Mouse (Mus musculus): ENCODE measurements around the gene Dek. TPM values are rescaled to one million over a fixed set of nuclear protein-coding genes. Genes with fewer than 3 reads are reported as not detected.

Dek gene
- total RNA-seq, 1 experiment from 2014 or later = 501 TPM

GRCm38 (mm10) chr13:47037946-47038345 is 68.1 kb downstream of the Dek start:
- ATAC-seq (replicated peaks in 1 of 2; ENCODE audit: insufficient read depth in 1 of 2, low FRiP score in 2 of 2, low TSS enrichment in 1 of 2, low read depth in 1 of 2, poor library complexity in 2 of 2, severe bottlenecking in 2 of 2) = no peak

Other genes starting within 250 kb of the Dek start
- 44.0 and 54.7 TPM in 2 replicates for gene Kif13a, start 176.3 kb downstream of the Dek start, total RNA-seq (2017)
- 0.35 and 4.4 TPM in 2 replicates for gene Nhlrc1, start 91.4 kb downstream of the Dek start, total RNA-seq (2017)
- gene Kdm1b, start 62.7 kb downstream of the Dek start, total RNA-seq (2017) = 16.0 and 18.4 TPM in 2 replicates
- gene Tpmt, start 61.5 kb downstream of the Dek start, total RNA-seq (2017) = 2.6 and 4.8 TPM in 2 replicates
- 5.3 and 5.6 TPM in 2 replicates for gene Rnf144b, start 16.5 kb upstream of the Dek start, total RNA-seq (2017)